Mouse (Mus musculus) neural tube, embryonic 13.5 days (tissue): Measurements from ENCODE around the gene Dlgap1. TPM values are rescaled to one million over a fixed set of nuclear protein-coding genes. Genes with fewer than 3 reads are reported as not detected.
A peak's percentile ranks its signal among the peaks of the same experiment; 100 is the strongest.

ENCODE experiments used
- ATAC-seq: fragments of 200-750 bp; cut with Nextera tagmentation; 2 replicates; pipeline ENCODE4 v1.8.0; 2017; ENCODE audit warnings: low read depth, mild to moderate bottlenecking, moderate TSS enrichment, moderate library complexity
- H3K27ac ChIP-seq: fragments of 300-500 bp; sonication (generic); replicated peaks from 2 replicates; pipeline ENCODE4 v1.5.1; 2015; ENCODE audit warnings: moderate library complexity, mild to moderate bottlenecking, inconsistent platforms
- H3K27me3 ChIP-seq: fragments of 300-500 bp; sonication (generic); 2 replicates; pipeline ENCODE4 v1.6.1; 2015; ENCODE audit warnings: mild to moderate bottlenecking, inconsistent platforms
- H3K36me3 ChIP-seq: fragments of 300-500 bp; sonication (generic); 2 replicates; pipeline ENCODE4 v1.6.1; 2015; ENCODE audit warnings: mild to moderate bottlenecking, inconsistent platforms
- H3K4me1 ChIP-seq: fragments of 300-500 bp; sonication (generic); replicated peaks from 2 replicates; pipeline ENCODE4 v1.6.1; 2015; ENCODE audit warnings: inconsistent platforms
- H3K4me2 ChIP-seq: fragments of 300-500 bp; sonication (generic); 2 replicates; pipeline ENCODE4 v1.6.1; 2015; ENCODE audit warnings: inconsistent platforms, mild to moderate bottlenecking, moderate library complexity
- H3K4me3 ChIP-seq: fragments of 300-500 bp; sonication (generic); 2 replicates; pipeline ENCODE4 v1.5.1; 2015; ENCODE audit warnings: mild to moderate bottlenecking, inconsistent platforms
- H3K9ac ChIP-seq: fragments of 300-500 bp; sonication (generic); 2 replicates; pipeline ENCODE4 v1.6.1; 2015; ENCODE audit warnings: moderate library complexity, mild to moderate bottlenecking, inconsistent platforms
- H3K9me3 ChIP-seq: fragments of 300-500 bp; sonication (generic); 2 replicates; pipeline ENCODE4 v1.6.1; 2016; ENCODE audit warnings: inconsistent platforms
- WGBS: fragments of 180-500 bp; shearing (Covaris S2); methylation state at CpG from one replicate; pipeline ENCODE4 v1.1.7; 2015; 5-methylcytosine and 5-hydroxymethylcytosine counted together
- polyA plus RNA-seq: library from polyadenylated mRNA; unstranded; fragments of >200 nt; fragmentation: Nextera tagmentation; extraction: Ambion mirVana; gene quantifications from 2 replicates; pipeline ENCODE4 v1.2.1, GENCODE M21; 2015

Dlgap1 gene
- polyA plus RNA-seq, 1 experiment from 2014 or later, result 19.2 TPM

- 74% methylated on average over 4 of the region's 4 CpGs for WGBS
- Histone ChIP-seq H3K4me2 (no peak overlapping the region), H3K9me3 (no peaks in the 10 kb centered on the region)
Measured at GRCm38 (mm10) chr17:70377020-70377419, 408.1 kb downstream of the Dlgap1 start.

DNA sequence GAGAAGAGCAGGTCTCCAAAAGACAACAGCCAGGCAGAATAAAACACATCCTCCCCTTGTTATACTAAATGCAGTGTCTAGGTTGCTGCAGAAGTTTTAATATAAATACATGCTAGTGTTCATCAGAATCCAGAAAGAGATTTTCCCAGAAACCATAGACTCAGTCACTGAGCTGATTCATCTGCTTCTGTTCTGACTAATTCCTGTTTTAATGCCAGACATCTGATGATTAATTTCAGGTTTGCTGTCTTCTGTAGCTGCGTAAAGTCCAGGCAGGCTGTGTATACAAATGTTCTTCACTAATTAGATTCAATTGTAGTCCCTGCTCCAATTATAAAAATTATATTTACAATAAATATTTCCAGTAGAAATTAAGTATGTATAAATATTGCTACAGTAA, 419.6 kb downstream of the Dlgap1 start:
- 72% methylated on average over 1 of the region's 1 CpGs for WGBS
- H3K36me3 ChIP-seq, result no peaks in the 10 kb centered on the region
- no peak overlapping the region for H3K4me2 ChIP-seq
- no peak overlapping the region for H3K9ac ChIP-seq
- H3K4me1 ChIP-seq, result no peaks in the 10 kb centered on the region
- no peaks in the 10 kb centered on the region for H3K9me3 ChIP-seq
- ATAC-seq, result no peak
- no peak overlapping the region for H3K4me3 ChIP-seq
- H3K27ac ChIP-seq, result no peak overlapping the region
- H3K27me3 ChIP-seq, result no peaks in the 10 kb centered on the region

More at GRCm38 (mm10) chr17:70377020-70377419, 408.1 kb downstream of the Dlgap1 start:
- Histone ChIP-seq H3K27ac (no peak overlapping the region), H3K4me1 (no peaks in the 10 kb centered on the region), H3K27me3 (no peaks in the 10 kb centered on the region), H3K9ac (no peak overlapping the region), H3K4me3 (no peak overlapping the region), H3K36me3 (no peaks in the 10 kb centered on the region)
- ATAC-seq, result 0 out of 2 replicates have a peak, but pooled peaks have one; percentile 23

- H3K27ac ChIP-seq, result peak overlapping the region; percentile 67
Measured at GRCm38 (mm10) chr17:70397220-70397619, 428.3 kb downstream of the Dlgap1 start.

GRCm38 (mm10) chr17:70397708-70398107, 428.8 kb downstream of the Dlgap1 start:
- Histone ChIP-seq H3K4me2 (no peak overlapping the region), H3K4me3 (no peak overlapping the region), H3K9ac (no peak overlapping the region), H3K27me3 (no peaks in the 10 kb centered on the region), H3K36me3 (no peaks in the 10 kb centered on the region), H3K27ac (peak overlapping the region; percentile 67), H3K4me1 (peaks cover 15% of the 10 kb centered on the region), H3K9me3 (no peaks in the 10 kb centered on the region)
- ATAC-seq, result peak; percentile 65; the same call in 1 of the 2 replicates
- 50% methylated on average over 8 of the region's 8 CpGs for WGBS

More at GRCm38 (mm10) chr17:70397220-70397619, 428.3 kb downstream of the Dlgap1 start:
- Histone ChIP-seq H3K9ac (no peak overlapping the region), H3K4me2 (no peak overlapping the region), H3K4me1 (peaks cover 15% of the 10 kb centered on the region), H3K9me3 (no peaks in the 10 kb centered on the region), H3K4me3 (no peak overlapping the region), H3K27me3 (no peaks in the 10 kb centered on the region), H3K36me3 (no peaks in the 10 kb centered on the region)
- WGBS, result 46% methylated on average over 3 of the region's 3 CpGs
- 0 out of 2 replicates have a peak, but pooled peaks have one; percentile 43 for ATAC-seq

GRCm38 (mm10) chr17:70401909-70402308, 433.0 kb downstream of the Dlgap1 start:
- H3K9ac ChIP-seq, result no peak overlapping the region

GRCm38 (mm10) chr17:70403750-70404149, 434.9 kb downstream of the Dlgap1 start:
- Histone ChIP-seq H3K27me3 (no peaks in the 10 kb centered on the region), H3K9me3 (no peaks in the 10 kb centered on the region), H3K4me1 (no peaks in the 10 kb centered on the region), H3K36me3 (no peaks in the 10 kb centered on the region), H3K4me3 (no peak overlapping the region), H3K9ac (no peak overlapping the region), H3K4me2 (no peak overlapping the region), H3K27ac (no peak overlapping the region)
- no peak for ATAC-seq
- WGBS, result 20% methylated on average over 10 of the region's 10 CpGs

More at GRCm38 (mm10) chr17:70401909-70402308, 433.0 kb downstream of the Dlgap1 start:
- no peak overlapping the region for H3K4me3 ChIP-seq
- H3K4me2 ChIP-seq, result no peak overlapping the region
- no peaks in the 10 kb centered on the region for H3K36me3 ChIP-seq
- no peak for ATAC-seq
- 71% methylated on average over 2 of the region's 2 CpGs for WGBS
- H3K9me3 ChIP-seq, result no peaks in the 10 kb centered on the region
- no peaks in the 10 kb centered on the region for H3K27me3 ChIP-seq
- peaks cover 13% of the 10 kb centered on the region for H3K4me1 ChIP-seq
- H3K27ac ChIP-seq, result no peak overlapping the region

DNA sequence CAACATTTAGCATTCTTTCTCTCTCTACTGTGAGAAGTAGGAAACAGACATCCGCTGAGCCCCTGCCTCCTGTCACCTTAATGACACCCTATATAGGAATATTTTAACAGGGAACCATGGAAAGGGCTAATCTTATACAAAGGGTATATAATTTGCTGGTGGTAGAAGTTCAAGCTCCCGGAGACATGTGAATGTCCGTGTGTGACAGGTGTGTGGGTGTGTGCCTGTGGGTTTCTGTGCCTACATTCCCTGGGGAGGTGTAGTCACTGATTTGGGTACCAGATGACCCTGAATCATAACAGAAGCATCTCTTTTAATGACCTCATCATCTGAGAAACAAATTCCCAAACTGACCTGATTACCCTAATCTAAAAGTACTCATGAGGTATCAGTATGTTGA, 445.3 kb downstream of the Dlgap1 start:
- H3K27me3 ChIP-seq, result no peaks in the 10 kb centered on the region
- no peak overlapping the region for H3K4me2 ChIP-seq
- no peak overlapping the region for H3K9ac ChIP-seq
- no peak overlapping the region for H3K27ac ChIP-seq
- no peak overlapping the region for H3K4me3 ChIP-seq
- H3K9me3 ChIP-seq, result no peaks in the 10 kb centered on the region
- no peak for ATAC-seq
- no peaks in the 10 kb centered on the region for H3K4me1 ChIP-seq
- 95% methylated on average over 3 of the region's 3 CpGs for WGBS
- no peaks in the 10 kb centered on the region for H3K36me3 ChIP-seq

DNA sequence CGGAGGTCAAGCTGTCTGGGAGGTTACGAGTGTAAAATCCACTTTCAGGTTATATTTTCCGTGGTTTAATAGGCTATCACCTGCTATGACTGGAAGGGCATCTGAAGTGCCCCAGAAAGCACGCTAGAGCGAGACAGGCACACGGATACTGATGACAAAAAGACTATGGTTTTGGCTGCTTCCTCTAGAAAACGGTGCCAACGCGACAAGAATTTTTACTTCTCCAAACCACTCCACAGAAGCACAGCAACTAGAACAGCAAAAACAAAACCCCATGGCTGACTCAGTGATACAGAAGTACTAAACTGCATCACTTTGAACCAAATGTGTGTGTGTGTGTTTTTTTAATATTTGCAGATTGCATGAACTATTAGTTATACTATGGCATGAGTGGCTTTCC, 459.0 kb downstream of the Dlgap1 start:
- Histone ChIP-seq H3K9me3 (no peaks in the 10 kb centered on the region), H3K36me3 (no peaks in the 10 kb centered on the region), H3K4me1 (no peaks in the 10 kb centered on the region; the same call in 1 of the 2 replicates), H3K27ac (no peak overlapping the region), H3K27me3 (no peaks in the 10 kb centered on the region), H3K4me2 (no peak overlapping the region), H3K9ac (no peak overlapping the region), H3K4me3 (no peak overlapping the region)
- WGBS, result 86% methylated on average over 9 of the region's 9 CpGs
- no peak for ATAC-seq

- WGBS, result 18% methylated on average over 17 of the region's 17 CpGs
- Histone ChIP-seq H3K27ac (no peak overlapping the region), H3K4me3 (no peak overlapping the region), H3K4me2 (peak overlapping the region; percentile 46), H3K36me3 (no peaks in the 10 kb centered on the region), H3K9me3 (no peaks in the 10 kb centered on the region), H3K4me1 (no peaks in the 10 kb centered on the region; the same call in 1 of the 2 replicates), H3K9ac (peak overlapping the region; percentile 45; the same call in 1 of the 2 replicates), H3K27me3 (no peaks in the 10 kb centered on the region)
- ATAC-seq, result peak; percentile 88
Measured at GRCm38 (mm10) chr17:70429746-70430451, 461.0 kb downstream of the Dlgap1 start.

DNA sequence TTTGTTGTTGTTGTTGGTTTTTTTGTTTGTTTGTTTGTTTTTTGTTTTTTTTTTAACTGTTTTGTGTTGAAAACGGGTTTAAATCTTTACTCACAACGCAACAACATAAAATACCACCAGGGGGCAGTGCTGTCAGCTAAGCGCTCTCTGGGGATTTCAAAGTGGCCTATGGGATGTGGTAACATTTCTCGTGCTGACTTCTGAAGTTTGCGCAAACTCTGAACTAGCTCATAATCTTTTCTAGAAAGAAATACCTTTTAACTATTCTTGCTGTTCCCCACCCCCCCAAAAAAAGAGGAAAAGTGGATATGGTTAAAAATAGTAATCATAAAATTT, 461.5 kb downstream of the Dlgap1 start:
- no peak overlapping the region for H3K9ac ChIP-seq
- H3K36me3 ChIP-seq, result no peaks in the 10 kb centered on the region
- H3K4me2 ChIP-seq, result no peak overlapping the region
- ATAC-seq, result no peak
- H3K27me3 ChIP-seq, result no peaks in the 10 kb centered on the region
- 18% methylated on average over 5 of the region's 5 CpGs for WGBS
- H3K4me1 ChIP-seq, result no peaks in the 10 kb centered on the region; the same call in 1 of the 2 replicates
- no peaks in the 10 kb centered on the region for H3K9me3 ChIP-seq
- H3K4me3 ChIP-seq, result no peak overlapping the region
- no peak overlapping the region for H3K27ac ChIP-seq

- Histone ChIP-seq H3K4me3 (no peak overlapping the region), H3K9me3 (no peaks in the 10 kb centered on the region), H3K27me3 (no peaks in the 10 kb centered on the region), H3K36me3 (no peaks in the 10 kb centered on the region), H3K4me1 (no peaks in the 10 kb centered on the region; the same call in 1 of the 2 replicates), H3K9ac (no peak overlapping the region), H3K27ac (no peak overlapping the region), H3K4me2 (no peak overlapping the region)
- no peak for ATAC-seq
- WGBS, result 81% methylated on average over 5 of the region's 5 CpGs
Measured at GRCm38 (mm10) chr17:70432834-70433233, 464.0 kb downstream of the Dlgap1 start.

- 82% methylated on average over 6 of the region's 6 CpGs for WGBS
- H3K4me3 ChIP-seq, result no peak overlapping the region
- no peaks in the 10 kb centered on the region for H3K27me3 ChIP-seq
- no peak overlapping the region for H3K4me2 ChIP-seq
- no peaks in the 10 kb centered on the region for H3K36me3 ChIP-seq
- no peak for ATAC-seq
- H3K4me1 ChIP-seq, result no peaks in the 10 kb centered on the region; the same call in 1 of the 2 replicates
- no peak overlapping the region for H3K9ac ChIP-seq
- no peak overlapping the region for H3K27ac ChIP-seq
- no peaks in the 10 kb centered on the region for H3K9me3 ChIP-seq
Measured at GRCm38 (mm10) chr17:70434549-70434948, 465.7 kb downstream of the Dlgap1 start.

DNA sequence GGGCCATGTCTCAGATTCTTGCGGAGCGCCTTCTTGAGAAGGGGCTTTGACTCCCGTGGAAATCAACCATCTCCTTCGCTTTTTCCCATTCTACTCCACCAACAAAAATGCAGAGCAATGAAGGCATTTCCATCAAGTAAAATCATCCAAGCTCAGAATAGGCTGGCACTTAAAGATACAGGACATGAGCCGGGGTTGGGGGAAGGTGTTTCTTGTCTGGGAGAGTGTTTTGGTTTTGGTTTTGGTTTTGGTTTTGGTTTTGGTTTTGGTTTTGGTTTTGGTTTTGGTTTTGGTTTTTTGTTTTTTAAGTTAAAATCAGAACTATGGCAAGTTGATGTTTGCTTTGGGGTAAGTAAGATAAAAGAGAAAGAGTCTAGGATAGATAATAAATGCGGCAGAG, 466.7 kb downstream of the Dlgap1 start:
- no peaks in the 10 kb centered on the region for H3K4me1 ChIP-seq
- H3K4me3 ChIP-seq, result no peak overlapping the region
- WGBS, result 94% methylated on average over 6 of the region's 6 CpGs
- no peaks in the 10 kb centered on the region for H3K27me3 ChIP-seq
- no peak overlapping the region for H3K4me2 ChIP-seq
- H3K27ac ChIP-seq, result no peak overlapping the region
- ATAC-seq, result no peak
- no peaks in the 10 kb centered on the region for H3K9me3 ChIP-seq
- no peaks in the 10 kb centered on the region for H3K36me3 ChIP-seq
- no peak overlapping the region for H3K9ac ChIP-seq
